Mouse (Mus musculus) thymus, postnatal 25 days (tissue): ENCODE results near the gene Sema6b.

Source experiments
- DNase-seq: peaks from one replicate; pipeline ENCODE4 v3.0.0; 2022

Sema6b gene

GRCm38 (mm10) chr17:56144546-56144945 lies 4.4 kb upstream of the Sema6b start:
- no peak for DNase-seq

DNA sequence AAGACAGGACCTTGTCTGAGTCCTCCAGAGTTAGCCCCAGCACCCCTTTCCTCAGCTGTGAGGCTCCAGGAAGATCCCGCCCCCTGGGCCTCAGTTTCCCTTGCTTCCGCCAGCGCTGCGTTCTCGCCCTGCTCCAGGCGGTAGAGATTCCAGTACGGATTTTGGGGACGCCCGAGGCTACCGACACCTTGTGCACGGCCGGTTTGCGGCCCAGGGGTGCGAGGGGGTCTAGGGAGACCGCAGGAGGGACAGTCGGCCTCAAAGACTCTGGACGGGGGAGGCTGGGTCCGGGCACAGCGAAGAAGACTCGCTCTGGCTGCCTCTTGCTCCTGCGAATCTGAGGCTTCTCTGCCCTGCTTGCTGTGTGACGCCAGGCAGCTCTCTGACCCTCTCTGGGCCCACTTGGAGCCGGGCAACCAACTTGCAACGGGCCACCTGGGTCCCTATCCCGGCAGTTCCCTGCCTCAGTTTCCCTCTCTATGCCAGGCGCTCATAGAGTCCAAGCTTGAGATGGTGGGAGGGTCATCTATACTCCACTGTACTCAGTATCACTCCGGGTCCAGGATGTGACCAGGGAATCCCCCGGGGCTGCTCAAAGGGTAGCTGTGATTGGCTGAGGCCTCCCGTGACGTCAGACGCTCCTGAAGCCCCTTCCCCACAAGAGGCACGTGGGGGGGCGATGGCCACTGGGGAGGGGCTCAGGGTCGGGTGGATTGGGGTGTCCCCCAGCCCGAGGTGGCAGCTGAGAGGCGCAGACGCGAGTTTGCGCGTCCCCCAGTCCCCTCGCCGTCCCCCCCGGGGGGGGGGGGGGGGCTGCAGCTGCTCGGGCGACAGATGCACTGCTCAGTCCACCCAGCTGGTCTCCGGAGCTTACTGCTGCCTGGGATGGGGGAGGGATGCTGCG lies 1.8 kb upstream of the Sema6b start:
- DNase-seq: peak; percentile 48

GRCm38 (mm10) chr17:56139355-56139754 lies 788 bp downstream of the Sema6b start:
- DNase-seq: no peak

GRCm38 (mm10) chr17:56137839-56138613 lies 2.1 kb downstream of the Sema6b start:
- no peak for DNase-seq

GRCm38 (mm10) chr17:56136558-56136957 lies 3.6 kb downstream of the Sema6b start:
- no peak for DNase-seq

- peak; percentile 75 for DNase-seq
Observed at GRCm38 (mm10) chr17:56134463-56134971, 5.6 kb downstream of the Sema6b start.

DNA sequence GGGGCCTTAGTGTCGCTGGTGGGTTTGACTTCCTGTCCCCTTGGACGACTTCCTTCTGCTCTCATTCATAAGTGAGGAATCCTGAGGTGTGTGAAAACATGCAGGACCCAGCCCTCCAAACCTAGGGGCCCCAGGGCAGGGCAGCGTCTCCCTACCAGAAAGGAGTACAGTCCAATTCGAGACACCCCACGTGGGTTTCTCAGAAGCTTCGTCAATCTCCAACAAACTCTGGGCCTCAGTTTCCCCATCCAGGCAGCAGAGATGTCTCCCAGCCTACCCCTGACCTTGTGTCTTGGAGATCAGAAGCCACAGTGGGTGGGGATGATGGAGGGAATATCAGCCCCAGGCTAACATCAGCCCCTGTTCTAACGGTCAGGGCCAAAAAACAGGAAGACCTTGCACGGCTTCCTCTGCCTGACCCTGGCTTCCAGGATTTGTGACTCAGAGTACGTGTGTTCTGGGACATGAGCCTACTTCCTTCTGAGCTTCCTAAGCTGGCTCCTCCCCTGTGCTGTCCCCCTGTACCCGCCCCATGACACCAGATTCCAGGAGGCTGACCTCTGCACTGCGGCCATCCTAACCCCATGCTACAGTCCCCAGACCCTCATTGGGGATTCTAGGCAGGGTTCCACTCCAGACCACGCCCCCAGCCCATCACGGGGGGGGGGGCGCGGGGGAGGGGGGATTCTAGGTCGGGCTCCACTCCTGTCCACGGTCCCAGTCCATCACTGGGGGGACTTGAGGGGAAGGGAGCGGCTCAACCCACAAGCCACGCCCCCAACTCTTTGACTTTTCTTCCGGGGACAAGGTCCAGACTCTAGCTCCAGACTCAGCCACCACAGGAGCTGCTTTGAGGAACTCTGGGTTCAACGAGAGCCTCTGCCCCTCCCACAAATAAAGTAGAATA lies 6.4 kb downstream of the Sema6b start:
- DNase-seq: no peak

DNA sequence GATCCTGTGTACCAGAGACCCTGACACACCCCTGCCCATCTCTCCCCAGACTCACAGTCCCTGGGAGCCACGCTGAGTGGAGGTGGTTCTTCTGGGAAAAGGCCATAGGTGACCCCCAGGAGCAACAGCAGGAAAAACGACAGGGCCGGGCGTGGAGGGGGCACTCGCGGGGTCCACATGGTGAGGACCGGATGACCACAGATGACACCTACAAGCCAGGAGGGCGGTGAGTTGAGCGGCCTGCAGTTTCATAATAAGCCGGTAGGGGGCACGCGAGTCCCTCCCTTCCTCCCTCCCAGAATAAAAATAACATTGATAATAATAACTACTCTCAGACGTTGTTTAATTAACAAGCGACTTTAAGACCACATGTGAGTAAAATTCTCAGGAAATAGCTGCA lies 7.5 kb downstream of the Sema6b start:
- peak; percentile 60 for DNase-seq

GRCm38 (mm10) chr17:56131814-56132213 lies 8.3 kb downstream of the Sema6b start:
- peak; percentile 72 for DNase-seq

GRCm38 (mm10) chr17:56131136-56131535 lies 9.0 kb downstream of the Sema6b start:
- no peak for DNase-seq

- no peak for DNase-seq
Observed at GRCm38 (mm10) chr17:56128246-56128645, 11.9 kb downstream of the Sema6b start.

DNA sequence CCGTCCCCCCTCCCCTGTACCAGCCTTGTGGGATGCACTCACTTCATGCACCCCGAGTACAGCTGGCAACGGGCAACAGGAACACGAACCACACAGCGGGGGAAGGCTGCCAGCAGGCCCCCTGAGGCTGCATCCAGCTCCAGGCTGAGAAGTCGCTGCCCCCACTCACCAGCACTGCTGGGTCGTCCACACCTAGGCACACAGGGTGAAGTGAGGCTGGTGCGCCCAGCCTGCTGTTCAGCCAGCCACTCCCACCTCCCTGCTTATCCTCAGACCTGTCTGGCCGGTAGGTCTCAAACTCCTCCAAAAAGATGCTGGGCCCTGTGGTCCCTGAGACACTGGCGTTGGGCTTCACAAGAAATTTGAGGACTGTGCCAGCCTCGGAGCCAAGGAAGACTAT lies 14.0 kb downstream of the Sema6b start:
- DNase-seq: no peak

DNA sequence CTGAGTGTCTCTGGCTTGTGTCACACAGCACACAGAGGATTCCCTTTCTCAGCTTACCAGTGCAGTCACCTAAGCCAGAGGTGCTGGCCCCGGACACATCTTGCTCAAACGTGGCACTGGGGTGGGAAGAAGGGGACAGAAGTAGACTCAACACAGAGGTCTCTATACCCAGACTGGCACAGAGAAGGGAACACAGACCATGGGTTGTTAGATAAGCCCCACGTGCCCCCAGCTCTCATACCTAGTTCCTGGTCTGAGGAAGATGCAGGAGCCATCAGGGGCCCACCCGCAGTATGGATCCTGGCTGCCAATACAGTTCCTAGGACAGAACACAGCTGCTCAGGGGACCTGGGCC lies 14.9 kb downstream of the Sema6b start:
- no peak for DNase-seq

DNA sequence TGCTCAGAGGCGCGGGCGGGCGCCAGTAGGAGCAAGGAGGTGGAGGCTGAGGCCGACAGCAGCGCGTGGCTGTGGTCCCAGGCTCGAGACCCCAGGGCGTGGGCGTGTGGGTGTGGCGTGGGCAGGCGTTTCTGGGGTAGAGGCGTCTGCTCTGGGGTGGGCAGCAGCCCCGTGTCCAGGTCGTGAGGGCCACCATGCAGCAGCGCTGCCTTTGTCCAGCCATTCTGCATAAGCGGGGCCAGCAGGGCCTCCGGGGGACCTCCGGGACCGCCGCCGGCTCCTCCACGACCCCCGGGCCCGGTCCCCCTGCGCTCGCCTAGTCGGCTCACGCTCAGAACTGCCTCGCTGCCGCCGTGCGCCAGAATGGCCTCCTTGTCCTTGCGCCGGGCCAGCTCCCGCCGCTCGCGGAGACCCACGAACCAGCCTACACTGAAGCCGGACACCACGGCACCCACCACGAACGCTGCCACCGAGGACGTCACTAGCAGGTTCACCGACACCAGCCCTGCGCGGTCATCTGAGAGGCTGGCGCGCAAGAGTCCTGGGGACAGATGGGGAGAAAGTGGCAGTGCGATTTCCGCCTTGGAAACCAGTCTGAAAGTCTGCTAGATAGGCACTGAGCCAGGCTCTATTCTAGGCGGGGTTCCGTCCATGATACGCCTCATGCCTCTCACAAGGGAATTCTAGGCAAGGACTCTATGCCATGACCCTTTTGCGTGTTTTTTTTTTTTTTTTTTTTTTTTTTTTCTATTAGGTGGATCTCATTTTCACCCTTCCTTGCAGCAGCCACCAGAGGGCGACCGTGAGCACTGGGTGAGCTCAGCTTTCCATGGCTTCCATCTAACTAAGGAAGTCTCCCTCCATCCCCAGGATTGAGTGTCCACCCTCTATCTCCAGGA lies 15.5 kb downstream of the Sema6b start:
- peak; percentile 42 for DNase-seq

- DNase-seq: no peak
Observed at GRCm38 (mm10) chr17:56123681-56124340, 16.3 kb downstream of the Sema6b start.

DNA sequence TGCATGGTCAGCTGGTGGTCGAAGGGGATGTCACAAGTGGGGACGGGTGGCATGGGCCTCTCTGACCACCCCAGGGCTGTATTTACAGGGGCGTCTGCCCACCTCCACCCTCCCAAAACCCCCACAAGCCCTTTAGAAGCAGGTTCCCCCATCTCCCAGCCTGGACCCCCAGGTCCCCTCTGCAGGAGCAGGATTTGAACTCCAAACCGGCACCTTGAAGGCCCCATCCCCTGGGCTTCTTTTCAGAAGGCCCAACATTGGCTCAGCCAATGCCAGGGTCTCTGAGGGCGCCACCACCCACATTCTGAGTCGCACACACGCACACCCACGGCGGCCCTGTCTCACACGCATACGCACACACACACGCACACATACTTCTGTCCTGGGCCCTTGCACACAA lies 17.0 kb downstream of the Sema6b start:
- DNase-seq: no peak

GRCm38 (mm10) chr17:56121826-56122225 lies 18.3 kb downstream of the Sema6b start, which contains the start of gene Lrg1:
Gene Lrg1 (minus strand): TSS chr17:56122001.
- no peak for DNase-seq

GRCm38 (mm10) chr17:56119981-56120880 lies 19.9 kb downstream of the Sema6b start:
- no peak for DNase-seq

- DNase-seq: no peak
Observed at GRCm38 (mm10) chr17:56119431-56119830, 20.7 kb downstream of the Sema6b start.

- no peak for DNase-seq
Observed at GRCm38 (mm10) chr17:56117251-56117710, 22.9 kb downstream of the Sema6b start, which contains the start of gene Plin5. Gene Plin5 (minus strand): TSS chr17:56117596.
